Mouse (Mus musculus): Measurements from ENCODE around the gene Etfa.

The Etfa gene

GRCm38 (mm10) chr9:55423451-55424424 lies 88.3 kb downstream of the Etfa start:
- DNase-seq (ENCODE audit: low spot score), result no peak

GRCm38 (mm10) chr9:55421786-55422185 lies 90.3 kb downstream of the Etfa start:
- no peak for DNase-seq (ENCODE audit: low spot score)

- no peak for DNase-seq (ENCODE audit: low spot score)
Measured at GRCm38 (mm10) chr9:55411154-55411553, 100.9 kb downstream of the Etfa start.

- DNase-seq (ENCODE audit: low spot score), result no peak
Measured at GRCm38 (mm10) chr9:55410430-55410829, 101.6 kb downstream of the Etfa start.

- no peak for DNase-seq (ENCODE audit: low spot score)
Measured at GRCm38 (mm10) chr9:55409833-55410232, 102.2 kb downstream of the Etfa start.

- DNase-seq (ENCODE audit: low spot score), result no peak
Measured at GRCm38 (mm10) chr9:55408851-55409250, 103.2 kb downstream of the Etfa start.

GRCm38 (mm10) chr9:55406773-55407172 lies 105.3 kb downstream of the Etfa start:
- no peak for DNase-seq (ENCODE audit: low spot score)

GRCm38 (mm10) chr9:55404976-55405702 lies 106.9 kb downstream of the Etfa start:
- no peak for DNase-seq (ENCODE audit: low spot score)

Data from ovary, postnatal 10 days (tissue).